Mouse (Mus musculus) heart, adult 2 months (tissue): ENCODE results near the gene Pgap3.
A peak's percentile ranks its signal among the peaks of the same experiment; 100 is the strongest.

Experiments used
- CTCF ChIP-seq: fragments of 200-600 bp; IDR thresholded peaks from 2 replicates; pipeline ENCODE4 v1.8.1; 2022; ENCODE audit warnings: antibody characterized with exemption, mild to moderate bottlenecking, moderate library complexity
- EP300 ChIP-seq: fragments of 200-500 bp; IDR thresholded peaks from 2 replicates; pipeline ENCODE4 v1.6.1; 2011; ENCODE audit warnings: low read depth, low read length, control low read depth; ENCODE audit not compliant: insufficient read depth
- POLR2A ChIP-seq: fragments of 200-500 bp; IDR thresholded peaks from 2 replicates; pipeline ENCODE4 v1.6.1; 2011; ENCODE audit warnings: mild to moderate bottlenecking, low read depth, low read length, control low read depth; ENCODE audit not compliant: insufficient read depth

DNA sequence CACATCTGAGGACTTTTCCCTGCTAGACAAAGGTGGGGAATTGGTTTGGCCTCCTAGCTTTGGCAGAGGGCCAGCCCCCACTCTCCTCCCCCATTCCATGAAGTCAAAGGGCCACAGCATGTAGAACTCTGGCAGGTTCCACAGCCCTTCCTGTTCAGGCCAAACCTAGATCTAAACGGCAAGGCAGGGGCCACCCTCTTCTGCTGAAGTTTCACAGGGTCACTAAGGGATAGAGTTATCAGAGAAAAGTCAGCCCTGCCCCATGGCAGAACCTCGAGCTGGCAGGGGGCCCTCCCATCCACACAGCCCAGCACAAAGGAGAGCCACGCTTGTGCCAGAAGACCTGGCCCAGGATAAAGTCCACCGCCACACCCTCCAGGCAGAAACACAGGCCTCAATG is 5.2 kb downstream of the Pgap3 start:
- TF ChIP-seq CTCF, result no peak
- TF ChIP-seq POLR2A, result no peak
- peak; percentile 68 for TF ChIP-seq EP300
